Mouse (Mus musculus): ENCODE measurements around the gene Dcun1d4. TPM values are rescaled to one million over a fixed set of nuclear protein-coding genes. Genes with fewer than 3 reads are reported as not detected.
"Not testable (repeated sequence)": the region's sequence is repeated elsewhere in the genome, so short reads cannot be mapped to it uniquely, and the experiment has no call there.

Gene Dcun1d4
- polyA plus RNA-seq (2016; fragmentation: Nextera tagmentation; extraction: Ambion mirVana), result 46.6 and 46.8 TPM in 2 replicates

- Histone ChIP-seq H3K36me3 (replicated peaks) (no peaks in the 10 kb centered on the region), H3K27ac (replicated peaks) (no peak within 1 kb of the TSS), H3K27me3 (replicated peaks; ENCODE audit: low read depth, poor library complexity, severe bottlenecking) (no peaks in the 10 kb centered on the region), H3K4me1 (0 out of 2 replicates have a peak, but pooled peaks cover 2% of the 10 kb centered on the region), H3K9me3 (no peaks in the 10 kb centered on the region), H3K4me3 (no peak within 1 kb of the TSS)
- DNase-seq (ENCODE audit: low spot score), result no peak
- 85% methylated on average over 7 of the region's 7 CpGs for WGBS
Observed at GRCm38 (mm10) chr5:73480700-73481099, at the start of gene Dcun1d4. Gene Dcun1d4 (plus strand): TSS chr5:73481000.

- 24% methylated on average over 14 of the region's 14 CpGs for WGBS
- no peak overlapping the region for H3K4me3 ChIP-seq
- no peaks in the 10 kb centered on the region for H3K9me3 ChIP-seq
- no peaks in the 10 kb centered on the region for H3K27me3 ChIP-seq (replicated peaks; ENCODE audit: low read depth, poor library complexity, severe bottlenecking)
- peak; percentile 77 for DNase-seq (ENCODE audit: low spot score)
- H3K27ac ChIP-seq (replicated peaks), result no peak overlapping the region
- H3K36me3 ChIP-seq (replicated peaks), result no peaks in the 10 kb centered on the region
- no peaks in the 10 kb centered on the region for H3K4me1 ChIP-seq
Observed at GRCm38 (mm10) chr5:73431581-73431980, 49.2 kb upstream of the Dcun1d4 start.

GRCm38 (mm10) chr5:73432805-73433204 lies 48.0 kb upstream of the Dcun1d4 start:
- H3K4me3 ChIP-seq, result no peak overlapping the region
- H3K4me1 ChIP-seq, result no peaks in the 10 kb centered on the region
- no peaks in the 10 kb centered on the region for H3K9me3 ChIP-seq
- no peaks in the 10 kb centered on the region for H3K27me3 ChIP-seq (replicated peaks; ENCODE audit: low read depth, poor library complexity, severe bottlenecking)
- 86% methylated on average over 6 of the region's 6 CpGs for WGBS
- no peak overlapping the region for H3K27ac ChIP-seq (replicated peaks)
- DNase-seq (ENCODE audit: low spot score), result no peak
- H3K36me3 ChIP-seq (replicated peaks), result no peaks in the 10 kb centered on the region

GRCm38 (mm10) chr5:73434764-73435163 lies 46.0 kb upstream of the Dcun1d4 start:
- no peak overlapping the region for H3K27ac ChIP-seq (replicated peaks)
- no peak overlapping the region for H3K4me3 ChIP-seq
- no peaks in the 10 kb centered on the region for H3K27me3 ChIP-seq (replicated peaks; ENCODE audit: low read depth, poor library complexity, severe bottlenecking)
- DNase-seq (ENCODE audit: low spot score), result no peak
- H3K9me3 ChIP-seq, result no peaks in the 10 kb centered on the region
- H3K4me1 ChIP-seq, result no peaks in the 10 kb centered on the region
- no peaks in the 10 kb centered on the region for H3K36me3 ChIP-seq (replicated peaks)
- WGBS, result 74% methylated on average over 7 of the region's 7 CpGs

- Histone ChIP-seq H3K4me1 (no peaks in the 10 kb centered on the region), H3K27ac (replicated peaks) (no peak overlapping the region), H3K9me3 (no peaks in the 10 kb centered on the region), H3K4me3 (no peak overlapping the region), H3K36me3 (replicated peaks) (no peaks in the 10 kb centered on the region), H3K27me3 (replicated peaks; ENCODE audit: low read depth, poor library complexity, severe bottlenecking) (no peaks in the 10 kb centered on the region)
- DNase-seq (ENCODE audit: low spot score), result no peak
- 79% methylated on average over 9 of the region's 9 CpGs for WGBS
Observed at GRCm38 (mm10) chr5:73442176-73442575, 38.6 kb upstream of the Dcun1d4 start.

GRCm38 (mm10) chr5:73450276-73450675 lies 30.5 kb upstream of the Dcun1d4 start:
- DNase-seq (ENCODE audit: low spot score), result no peak
- Histone ChIP-seq H3K4me1 (no peaks in the 10 kb centered on the region), H3K27me3 (replicated peaks; ENCODE audit: low read depth, poor library complexity, severe bottlenecking) (no peaks in the 10 kb centered on the region), H3K27ac (replicated peaks) (no peak overlapping the region), H3K9me3 (no peaks in the 10 kb centered on the region), H3K4me3 (no peak overlapping the region), H3K36me3 (replicated peaks) (no peaks in the 10 kb centered on the region)
- 81% methylated on average over 1 of the region's 1 CpGs for WGBS

- H3K9me3 ChIP-seq, result no peaks in the 10 kb centered on the region
- no peak overlapping the region for H3K27ac ChIP-seq (replicated peaks)
- H3K4me3 ChIP-seq, result no peak overlapping the region
- H3K27me3 ChIP-seq (replicated peaks; ENCODE audit: low read depth, poor library complexity, severe bottlenecking), result no peaks in the 10 kb centered on the region
- no peak for DNase-seq (ENCODE audit: low spot score)
- H3K36me3 ChIP-seq (replicated peaks), result no peaks in the 10 kb centered on the region
- 84% methylated on average over 2 of the region's 2 CpGs for WGBS
- no peaks in the 10 kb centered on the region for H3K4me1 ChIP-seq
Observed at GRCm38 (mm10) chr5:73454502-73455306, 26.1 kb upstream of the Dcun1d4 start.

- Histone ChIP-seq H3K4me1 (no peaks in the 10 kb centered on the region), H3K36me3 (replicated peaks) (no peaks in the 10 kb centered on the region), H3K27me3 (replicated peaks; ENCODE audit: low read depth, poor library complexity, severe bottlenecking) (no peaks in the 10 kb centered on the region), H3K27ac (replicated peaks) (no peak overlapping the region), H3K9me3 (no peaks in the 10 kb centered on the region), H3K4me3 (no peak overlapping the region)
- no peak for DNase-seq (ENCODE audit: low spot score)
- 90% methylated on average over 5 of the region's 5 CpGs for WGBS
Observed at GRCm38 (mm10) chr5:73455307-73455687, 25.5 kb upstream of the Dcun1d4 start.

GRCm38 (mm10) chr5:73468462-73469433 lies 12.1 kb upstream of the Dcun1d4 start:
- Histone ChIP-seq H3K4me1 (no peaks in the 10 kb centered on the region), H3K4me3 (no peak overlapping the region), H3K9me3 (peaks cover 4% of the 10 kb centered on the region; the same call in 1 of the 2 replicates), H3K27ac (replicated peaks) (no peak overlapping the region), H3K27me3 (replicated peaks; ENCODE audit: low read depth, poor library complexity, severe bottlenecking) (no peaks in the 10 kb centered on the region), H3K36me3 (replicated peaks) (no peaks in the 10 kb centered on the region)
- WGBS, result 87% methylated on average over 16 of the region's 16 CpGs
- no peak for DNase-seq (ENCODE audit: low spot score)

GRCm38 (mm10) chr5:73474412-73475405 lies 6.1 kb upstream of the Dcun1d4 start:
- no peak overlapping the region for H3K27ac ChIP-seq (replicated peaks)
- H3K36me3 ChIP-seq (replicated peaks), result no peaks in the 10 kb centered on the region
- 92% methylated on average over 20 of the region's 20 CpGs for WGBS
- H3K27me3 ChIP-seq (replicated peaks; ENCODE audit: low read depth, poor library complexity, severe bottlenecking), result no peaks in the 10 kb centered on the region
- no peak overlapping the region for H3K4me3 ChIP-seq
- DNase-seq (ENCODE audit: low spot score), result no peak
- H3K9me3 ChIP-seq, result no peaks in the 10 kb centered on the region
- H3K4me1 ChIP-seq, result no peaks in the 10 kb centered on the region

- Histone ChIP-seq H3K4me1 (0 out of 2 replicates have a peak, but pooled peaks cover 2% of the 10 kb centered on the region), H3K4me3 (no peak overlapping the region), H3K27ac (replicated peaks) (no peak overlapping the region), H3K27me3 (replicated peaks; ENCODE audit: low read depth, poor library complexity, severe bottlenecking) (no peaks in the 10 kb centered on the region), H3K9me3 (no peaks in the 10 kb centered on the region), H3K36me3 (replicated peaks) (no peaks in the 10 kb centered on the region)
- DNase-seq (ENCODE audit: low spot score), result no peak
- 86% methylated on average over 7 of the region's 7 CpGs for WGBS
Observed at GRCm38 (mm10) chr5:73481401-73481800, 601 bp downstream of the Dcun1d4 start.

- 83% methylated on average over 1 of the region's 1 CpGs for WGBS
- not testable (repeated sequence) for H3K27me3 ChIP-seq (replicated peaks; ENCODE audit: low read depth, poor library complexity, severe bottlenecking); H3K9me3 ChIP-seq; H3K4me3 ChIP-seq; H3K27ac ChIP-seq (replicated peaks); H3K36me3 ChIP-seq (replicated peaks); H3K4me1 ChIP-seq; DNase-seq (ENCODE audit: low spot score)
Observed at GRCm38 (mm10) chr5:73482381-73482780, 1.6 kb downstream of the Dcun1d4 start.
